Mouse (Mus musculus) limb, embryonic 13.5 days (tissue): ENCODE results near the gene Unc5a. TPM values are rescaled to one million over a fixed set of nuclear protein-coding genes. Genes with fewer than 3 reads are reported as not detected.

ENCODE experiments used
- ATAC-seq: fragments of 200-750 bp; cut with Nextera tagmentation; 2 replicates; pipeline ENCODE4 v1.8.0; 2017; ENCODE audit warnings: low read depth, moderate number of reproducible peaks, moderate TSS enrichment; ENCODE audit not compliant: low FRiP score
- H3K27ac ChIP-seq: fragments of 300-500 bp; sonication (generic); 2 replicates; pipeline ENCODE4 v1.5.1; 2015; ENCODE audit warnings: inconsistent platforms, mild to moderate bottlenecking, moderate library complexity
- H3K27me3 ChIP-seq: fragments of 300-500 bp; sonication (generic); 2 replicates; pipeline ENCODE4 v1.6.1; 2015; ENCODE audit warnings: mild to moderate bottlenecking, inconsistent platforms
- H3K36me3 ChIP-seq: fragments of 300-500 bp; sonication (generic); 2 replicates; pipeline ENCODE4 v1.6.1; 2015; ENCODE audit warnings: inconsistent platforms, mild to moderate bottlenecking, moderate library complexity
- H3K4me1 ChIP-seq: fragments of 300-500 bp; sonication (generic); 2 replicates; pipeline ENCODE4 v1.6.1; 2015; ENCODE audit warnings: inconsistent platforms
- H3K4me2 ChIP-seq: fragments of 300-500 bp; sonication (generic); replicated peaks from 2 replicates; pipeline ENCODE4 v1.6.1; 2015; ENCODE audit warnings: inconsistent platforms, mild to moderate bottlenecking, moderate library complexity
- H3K4me3 ChIP-seq: fragments of 300-500 bp; sonication (generic); 2 replicates; pipeline ENCODE4 v1.5.1; 2015; ENCODE audit warnings: moderate library complexity, mild to moderate bottlenecking, inconsistent platforms
- H3K9ac ChIP-seq: fragments of 300-500 bp; sonication (generic); 2 replicates; pipeline ENCODE4 v1.6.1; 2015; ENCODE audit warnings: mild to moderate bottlenecking, inconsistent platforms
- H3K9me3 ChIP-seq: fragments of 300-500 bp; sonication (generic); 2 replicates; pipeline ENCODE4 v1.6.1; 2016; ENCODE audit warnings: inconsistent platforms
- WGBS: fragments of 180-500 bp; shearing (Covaris S2); methylation state at CpG from one replicate; pipeline ENCODE4 v1.1.7; 2015; 5-methylcytosine and 5-hydroxymethylcytosine counted together
- polyA plus RNA-seq: library from polyadenylated mRNA; unstranded; fragments of >200 nt; fragmentation: Nextera tagmentation; extraction: Ambion mirVana; gene quantifications from 2 replicates; pipeline ENCODE4 v1.2.1, GENCODE M21; 2015

Unc5a gene
- polyA plus RNA-seq, 1 experiment from 2014 or later: 1.2 TPM

DNA sequence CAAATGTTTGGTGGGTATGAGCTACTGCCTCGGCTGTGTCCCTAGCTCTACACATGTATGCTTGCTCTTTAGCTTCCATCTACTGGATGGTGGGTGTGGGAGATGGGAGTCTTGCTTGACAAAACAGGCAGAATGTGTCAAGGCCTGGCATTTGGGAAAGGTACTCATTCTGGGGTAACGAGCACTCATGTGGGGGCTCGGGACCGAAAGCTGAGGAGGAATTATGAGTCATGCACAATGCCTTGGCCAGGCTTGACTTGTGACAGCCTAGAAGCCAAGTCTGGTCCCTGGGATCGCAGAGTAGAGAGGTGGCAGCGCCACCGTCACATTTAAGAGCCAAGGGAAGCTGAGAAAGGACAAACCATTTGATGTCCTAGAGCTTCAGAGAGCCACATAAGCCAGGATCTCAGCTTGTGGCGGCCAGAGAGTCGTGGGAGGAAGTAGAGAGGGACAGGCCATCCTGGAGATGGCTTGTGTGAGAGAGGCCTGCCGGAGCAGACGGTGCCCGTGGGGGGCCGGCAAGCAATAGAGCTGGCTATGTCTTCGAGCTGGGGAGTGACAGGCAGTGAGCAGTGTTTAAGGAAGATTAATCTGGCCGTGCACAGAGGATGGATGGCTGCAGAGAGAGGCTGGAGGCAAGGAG, 10.0 kb downstream of the Unc5a start:
- Histone ChIP-seq H3K9ac (no peak overlapping the region), H3K4me2 (no peak overlapping the region), H3K9me3 (no peaks in the 10 kb centered on the region), H3K4me1 (0 out of 2 replicates have a peak, but pooled peaks cover 3% of the 10 kb centered on the region), H3K4me3 (no peak overlapping the region), H3K27ac (no peak overlapping the region), H3K27me3 (peaks cover 49% of the 10 kb centered on the region), H3K36me3 (no peaks in the 10 kb centered on the region)
- WGBS: 51% methylated on average over 15 of the region's 15 CpGs
- no peak for ATAC-seq

DNA sequence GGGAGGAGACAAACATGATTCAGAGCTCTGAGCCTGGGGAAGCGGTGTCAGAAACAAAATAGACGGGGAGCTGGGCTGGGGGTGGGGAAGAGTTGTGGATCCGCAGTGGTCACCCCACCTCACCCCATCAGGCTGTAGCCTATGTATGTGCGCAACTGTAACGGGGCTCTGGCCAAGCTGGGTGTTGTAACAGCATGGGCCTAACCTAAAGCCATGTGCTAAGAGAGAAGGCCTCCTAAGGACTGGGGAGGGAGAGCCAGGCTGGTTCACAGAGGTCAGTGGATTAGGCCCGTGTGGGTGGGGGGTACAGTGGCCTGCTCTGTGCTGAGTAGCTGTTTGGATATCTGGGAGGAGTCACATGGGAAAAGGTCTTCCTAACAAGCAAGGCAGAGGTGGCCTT, 10.6 kb downstream of the Unc5a start:
- Histone ChIP-seq H3K9me3 (no peaks in the 10 kb centered on the region), H3K36me3 (no peaks in the 10 kb centered on the region), H3K27ac (no peak overlapping the region), H3K4me1 (0 out of 2 replicates have a peak, but pooled peaks cover 3% of the 10 kb centered on the region), H3K4me3 (no peak overlapping the region), H3K9ac (no peak overlapping the region), H3K27me3 (peaks cover 42% of the 10 kb centered on the region), H3K4me2 (no peak overlapping the region)
- WGBS: 51% methylated on average over 6 of the region's 6 CpGs
- no peak for ATAC-seq

DNA sequence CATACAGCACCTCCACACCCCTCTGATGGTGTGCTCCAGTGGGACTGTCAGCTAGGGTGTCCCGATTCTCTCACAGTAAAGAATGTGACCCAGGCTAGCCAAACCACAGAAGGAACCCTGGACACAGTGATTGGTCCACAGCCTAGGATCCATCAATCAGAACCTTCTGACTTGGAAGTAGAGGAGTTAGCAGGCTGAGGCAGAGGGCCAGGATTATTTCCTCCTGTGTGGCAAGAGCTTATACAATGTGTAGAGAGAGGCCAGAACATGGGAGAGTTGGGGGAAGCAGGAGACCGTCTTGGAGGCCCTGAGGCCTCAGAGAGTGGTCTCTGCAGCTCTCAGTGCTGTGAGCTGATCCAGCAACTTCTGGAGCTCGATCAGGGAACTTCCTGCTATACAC, 11.3 kb downstream of the Unc5a start:
- Histone ChIP-seq H3K9ac (no peak overlapping the region), H3K4me3 (no peak overlapping the region), H3K9me3 (no peaks in the 10 kb centered on the region), H3K4me2 (no peak overlapping the region), H3K27ac (no peak overlapping the region), H3K36me3 (no peaks in the 10 kb centered on the region), H3K27me3 (peaks cover 36% of the 10 kb centered on the region), H3K4me1 (0 out of 2 replicates have a peak, but pooled peaks cover 3% of the 10 kb centered on the region)
- ATAC-seq: no peak
- WGBS: 69% methylated on average over 3 of the region's 3 CpGs

DNA sequence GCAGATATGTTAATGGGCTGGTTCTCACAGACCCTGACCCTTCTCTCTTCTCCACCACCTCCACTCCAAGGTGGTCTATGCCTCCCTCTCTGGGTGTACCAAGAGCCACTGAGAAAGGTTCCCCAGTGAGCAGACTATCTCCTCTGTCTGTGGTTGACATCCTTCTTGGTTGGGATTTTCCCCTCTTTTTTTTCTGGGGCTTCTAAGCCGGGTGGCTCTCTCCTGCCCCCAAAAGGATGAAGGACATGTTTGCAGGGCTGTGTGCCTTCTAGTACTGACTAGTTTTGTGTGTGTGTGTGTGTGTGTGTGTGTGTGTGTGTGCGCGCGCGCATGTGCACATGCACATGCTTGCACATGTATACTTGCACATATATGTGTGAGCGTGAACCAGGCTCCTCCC, 16.0 kb downstream of the Unc5a start:
- no peak overlapping the region for H3K4me2 ChIP-seq
- no peaks in the 10 kb centered on the region for H3K9me3 ChIP-seq
- no peak overlapping the region for H3K9ac ChIP-seq
- H3K36me3 ChIP-seq: no peaks in the 10 kb centered on the region
- no peak overlapping the region for H3K27ac ChIP-seq
- H3K27me3 ChIP-seq: peaks cover 6% of the 10 kb centered on the region; the same call in 1 of the 2 replicates
- H3K4me3 ChIP-seq: no peak overlapping the region
- ATAC-seq: no peak
- H3K4me1 ChIP-seq: no peaks in the 10 kb centered on the region
- WGBS: 89% methylated on average over 6 of the region's 6 CpGs

DNA sequence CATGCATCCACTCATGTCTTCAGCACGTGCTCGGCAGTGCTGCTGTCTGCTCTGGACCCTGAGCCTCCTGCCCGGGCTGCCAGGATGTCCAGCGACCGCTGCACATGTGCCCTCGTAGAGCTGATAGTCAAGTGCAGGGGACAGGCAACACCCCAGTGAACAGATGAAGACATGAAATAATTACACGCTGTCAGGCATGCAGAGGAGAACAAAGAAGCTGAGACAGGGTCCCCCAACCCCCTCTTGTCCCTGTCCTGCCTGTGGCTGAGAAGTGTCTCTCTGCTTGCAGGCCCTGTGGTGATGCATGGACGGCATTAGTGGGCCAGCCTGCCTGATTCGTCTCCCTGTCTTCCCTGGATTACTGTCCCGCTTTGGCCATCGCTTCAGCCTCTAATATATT, 18.3 kb downstream of the Unc5a start:
- 67% methylated on average over 11 of the region's 11 CpGs for WGBS

DNA sequence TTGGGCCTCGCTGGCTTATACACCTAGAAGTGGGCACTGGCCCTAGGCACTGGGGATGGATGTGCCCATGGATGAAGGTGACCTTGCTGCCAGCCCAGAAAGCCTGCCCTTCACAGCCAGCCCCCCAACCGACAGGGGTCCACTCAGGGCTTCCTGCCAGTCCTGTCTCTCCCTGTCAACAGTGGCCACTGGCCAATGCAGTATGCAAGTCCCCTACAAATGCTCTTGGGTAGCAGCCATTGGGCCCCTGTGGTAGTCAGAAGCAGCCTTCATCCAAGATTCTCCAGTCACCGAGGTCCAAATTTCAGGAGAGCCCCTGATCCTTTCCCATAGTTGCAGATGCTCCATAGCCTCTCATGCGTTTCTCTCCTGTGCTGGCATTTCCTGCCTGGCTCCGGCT, 19.4 kb downstream of the Unc5a start:
- no peaks in the 10 kb centered on the region for H3K9me3 ChIP-seq
- H3K4me2 ChIP-seq: no peak overlapping the region
- no peak for ATAC-seq
- H3K27ac ChIP-seq: no peak overlapping the region
- WGBS: 54% methylated on average over 5 of the region's 5 CpGs
- no peaks in the 10 kb centered on the region for H3K4me1 ChIP-seq
- H3K9ac ChIP-seq: no peak overlapping the region
- no peaks in the 10 kb centered on the region for H3K36me3 ChIP-seq
- peaks cover 9% of the 10 kb centered on the region; the same call in 1 of the 2 replicates for H3K27me3 ChIP-seq
- H3K4me3 ChIP-seq: no peak overlapping the region

More for the DNA sequence above, 18.3 kb downstream of the Unc5a start:
- no peaks in the 10 kb centered on the region for H3K9me3 ChIP-seq
- peaks cover 9% of the 10 kb centered on the region; the same call in 1 of the 2 replicates for H3K27me3 ChIP-seq
- no peak overlapping the region for H3K4me2 ChIP-seq
- H3K4me1 ChIP-seq: no peaks in the 10 kb centered on the region
- H3K4me3 ChIP-seq: no peak overlapping the region
- H3K36me3 ChIP-seq: no peaks in the 10 kb centered on the region
- ATAC-seq: no peak
- no peak overlapping the region for H3K27ac ChIP-seq
- H3K9ac ChIP-seq: no peak overlapping the region

DNA sequence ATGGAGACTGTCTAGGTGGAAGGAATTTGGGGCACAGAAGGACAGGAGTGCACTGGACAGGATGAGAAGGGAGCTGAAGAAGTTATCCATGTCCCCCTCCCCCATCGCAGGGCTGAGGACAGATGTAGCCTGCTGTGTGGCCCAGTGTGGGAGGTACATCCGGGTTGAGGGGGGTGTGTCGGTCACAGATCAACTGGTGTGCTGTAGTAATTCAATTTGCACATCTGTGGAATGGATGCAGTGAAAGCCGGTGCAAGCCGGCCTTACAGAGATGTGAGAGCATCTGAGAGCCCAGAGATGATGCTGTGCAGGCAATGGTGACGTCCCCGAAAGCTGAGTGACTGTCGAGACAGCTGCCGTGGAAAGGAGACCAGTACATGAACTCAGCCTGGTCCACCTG, 20.3 kb downstream of the Unc5a start:
- no peaks in the 10 kb centered on the region for H3K36me3 ChIP-seq
- 57% methylated on average over 9 of the region's 9 CpGs for WGBS
- ATAC-seq: no peak
- no peak overlapping the region for H3K4me2 ChIP-seq
- peaks cover 9% of the 10 kb centered on the region; the same call in 1 of the 2 replicates for H3K27me3 ChIP-seq
- H3K4me1 ChIP-seq: no peaks in the 10 kb centered on the region
- no peak overlapping the region for H3K4me3 ChIP-seq
- no peak overlapping the region for H3K27ac ChIP-seq
- H3K9ac ChIP-seq: no peak overlapping the region
- H3K9me3 ChIP-seq: no peaks in the 10 kb centered on the region

DNA sequence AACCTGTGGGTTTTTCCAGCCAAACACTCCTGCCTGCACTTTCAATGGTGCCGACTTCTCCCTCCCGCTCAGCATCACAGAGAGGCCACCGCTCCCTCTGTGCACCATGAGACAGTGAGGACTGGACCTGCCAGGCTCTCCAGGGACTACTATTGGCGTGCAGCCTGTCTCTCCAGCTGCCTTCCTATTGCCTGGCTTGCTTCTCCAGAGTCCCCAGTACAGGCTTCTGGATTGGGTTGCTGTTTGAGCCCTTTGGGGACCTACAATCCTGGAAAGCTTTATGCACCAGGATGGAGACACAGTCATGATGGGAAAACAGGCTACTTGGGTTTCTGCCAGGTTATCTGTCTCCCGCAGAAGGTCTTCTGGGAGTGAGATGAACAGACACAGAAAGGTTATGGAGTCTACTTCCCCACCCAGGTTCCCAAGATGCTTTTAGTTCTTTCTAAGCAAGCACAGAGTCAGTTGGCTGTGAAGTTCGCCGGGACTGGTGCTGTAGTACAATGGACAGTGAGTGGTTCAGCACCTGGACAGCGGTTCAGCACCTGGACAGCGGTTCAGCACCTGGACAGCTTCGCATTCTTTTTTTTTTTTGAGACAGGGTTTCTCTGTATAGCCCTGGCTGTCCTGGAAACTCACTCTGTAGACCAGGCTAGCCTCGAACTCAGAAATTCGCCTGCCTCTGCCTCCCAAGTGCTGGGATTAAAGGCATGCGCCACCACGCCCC, 21.5 kb downstream of the Unc5a start:
- Histone ChIP-seq H3K4me3 (no peak overlapping the region), H3K4me1 (no peaks in the 10 kb centered on the region), H3K4me2 (no peak overlapping the region), H3K9ac (no peak overlapping the region), H3K36me3 (no peaks in the 10 kb centered on the region), H3K27me3 (peaks cover 13% of the 10 kb centered on the region), H3K27ac (no peak overlapping the region), H3K9me3 (no peaks in the 10 kb centered on the region)
- WGBS: 40% methylated on average over 14 of the region's 14 CpGs
- no peak for ATAC-seq

DNA sequence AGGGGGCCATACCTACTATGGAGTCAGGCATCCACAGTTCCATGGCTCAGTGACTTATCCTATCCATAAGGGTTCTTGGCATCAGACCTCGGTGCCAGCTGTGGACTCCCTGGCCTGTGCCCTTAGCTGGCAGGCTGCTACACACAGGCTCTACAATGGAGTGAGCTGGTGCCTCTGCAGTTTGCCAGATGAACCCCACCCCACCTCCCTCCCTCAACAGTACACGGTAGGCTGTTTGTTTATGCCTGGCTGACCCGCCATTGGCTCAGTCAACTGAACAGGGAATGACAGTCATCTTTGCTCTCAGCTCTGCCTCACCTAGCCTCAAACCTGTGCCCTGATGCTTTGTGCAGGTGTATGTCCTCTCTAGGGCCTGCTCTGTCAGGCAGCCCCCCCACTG, 26.3 kb downstream of the Unc5a start:
- H3K27ac ChIP-seq: no peak overlapping the region
- no peak overlapping the region for H3K9ac ChIP-seq
- 0 out of 2 replicates have a peak, but pooled peaks cover 4% of the 10 kb centered on the region for H3K4me1 ChIP-seq
- H3K4me3 ChIP-seq: no peak overlapping the region
- no peak for ATAC-seq
- WGBS: 67% methylated on average over 3 of the region's 3 CpGs
- no peaks in the 10 kb centered on the region for H3K9me3 ChIP-seq
- no peak overlapping the region for H3K4me2 ChIP-seq
- H3K27me3 ChIP-seq: peaks cover 37% of the 10 kb centered on the region
- H3K36me3 ChIP-seq: no peaks in the 10 kb centered on the region

DNA sequence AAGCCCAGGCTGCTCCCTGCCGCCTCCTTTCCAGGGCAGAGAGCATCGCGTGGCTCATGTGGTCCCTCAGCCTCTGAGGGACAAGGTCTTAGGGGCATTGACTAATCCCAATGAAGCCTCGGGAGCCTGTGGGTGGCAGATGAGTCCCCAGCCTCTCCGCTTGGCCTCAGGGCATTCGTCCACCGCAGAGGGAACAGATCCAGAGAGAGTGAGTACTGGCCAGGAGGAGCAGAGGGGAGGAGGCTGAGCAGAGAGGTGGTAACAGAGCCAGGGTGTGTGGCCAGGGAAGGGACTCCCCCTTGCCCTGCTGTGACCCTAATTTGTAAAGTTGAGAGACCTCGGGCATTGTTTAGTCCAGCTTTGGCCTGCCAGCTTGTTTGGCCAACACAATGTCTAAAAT, 29.6 kb downstream of the Unc5a start:
- no peaks in the 10 kb centered on the region for H3K36me3 ChIP-seq
- H3K9ac ChIP-seq: no peak overlapping the region
- H3K27me3 ChIP-seq: peaks cover 48% of the 10 kb centered on the region
- H3K4me3 ChIP-seq: no peak overlapping the region
- no peak overlapping the region for H3K4me2 ChIP-seq
- no peak for ATAC-seq
- peaks cover 10% of the 10 kb centered on the region; the same call in 1 of the 2 replicates for H3K4me1 ChIP-seq
- WGBS: 48% methylated on average over 8 of the region's 8 CpGs
- H3K27ac ChIP-seq: no peak overlapping the region
- no peaks in the 10 kb centered on the region for H3K9me3 ChIP-seq

DNA sequence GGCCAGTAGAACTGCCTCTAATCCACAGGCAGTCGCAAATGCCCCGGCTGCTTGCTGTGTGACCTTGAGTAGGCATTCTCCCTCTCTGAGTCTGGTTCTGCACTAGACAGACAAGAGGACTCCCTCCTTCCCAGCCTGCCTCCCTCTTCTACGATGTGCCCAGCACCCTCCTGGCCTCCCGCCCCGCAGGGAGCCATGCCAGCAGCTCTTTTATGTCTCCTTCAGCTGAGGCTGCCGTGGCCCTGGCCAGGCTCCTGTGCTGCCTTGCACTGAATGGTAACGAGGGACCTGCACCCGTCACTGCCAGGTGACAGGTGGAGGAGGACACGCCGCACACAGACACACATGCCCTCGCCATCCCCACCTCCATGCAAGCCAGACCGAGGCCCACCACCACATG, 31.7 kb downstream of the Unc5a start:
- H3K9me3 ChIP-seq: no peaks in the 10 kb centered on the region
- no peak for ATAC-seq
- no peak overlapping the region for H3K9ac ChIP-seq
- WGBS: 55% methylated on average over 12 of the region's 12 CpGs
- H3K27ac ChIP-seq: no peak overlapping the region
- H3K4me2 ChIP-seq: no peak overlapping the region
- peaks cover 45% of the 10 kb centered on the region for H3K27me3 ChIP-seq
- H3K4me3 ChIP-seq: no peak overlapping the region
- peaks cover 10% of the 10 kb centered on the region; the same call in 1 of the 2 replicates for H3K4me1 ChIP-seq
- no peaks in the 10 kb centered on the region for H3K36me3 ChIP-seq

DNA sequence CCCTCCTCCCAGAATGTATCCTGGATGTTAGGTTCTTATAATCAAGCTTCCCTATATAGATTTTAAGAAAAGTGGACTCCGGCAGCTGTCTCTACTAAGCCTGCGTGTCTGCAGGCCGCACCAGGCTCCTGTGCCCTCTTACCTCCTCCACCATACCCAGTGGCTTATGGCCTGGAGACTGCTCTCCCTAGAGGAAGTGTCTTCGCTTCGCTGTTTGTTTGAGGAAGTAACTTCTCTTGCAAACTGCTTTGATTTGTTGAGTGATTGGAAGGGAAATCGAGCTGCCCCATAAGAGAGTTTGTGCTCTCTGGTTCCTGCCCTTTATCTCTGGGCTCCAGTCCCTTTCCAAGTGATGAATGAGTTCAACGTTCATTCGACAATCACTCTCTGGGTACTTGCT, 33.8 kb downstream of the Unc5a start:
- Histone ChIP-seq H3K4me3 (no peak overlapping the region), H3K9ac (no peak overlapping the region), H3K27me3 (peaks cover 38% of the 10 kb centered on the region), H3K4me2 (no peak overlapping the region), H3K4me1 (peaks cover 10% of the 10 kb centered on the region; the same call in 1 of the 2 replicates), H3K9me3 (no peaks in the 10 kb centered on the region), H3K36me3 (no peaks in the 10 kb centered on the region), H3K27ac (no peak overlapping the region)
- no peak for ATAC-seq
- WGBS: 78% methylated on average over 8 of the region's 8 CpGs
